Mouse (Mus musculus) MEL (cell line): ENCODE measurements around the gene Ikzf3. TPM values are rescaled to one million over a fixed set of nuclear protein-coding genes. Genes with fewer than 3 reads are reported as not detected.

Source experiments
- DNase-seq: peaks from one replicate; pipeline ENCODE4 v3.0.0; 2011; ENCODE audit warnings: low read depth, low spot score
- H3K27ac ChIP-seq: 2 replicates; pipeline ENCODE4 v1.5.1; 2012; ENCODE audit warnings: low read depth, mild to moderate bottlenecking, control low read depth, low read length, moderate library complexity; ENCODE audit not compliant: control insufficient read depth
- H3K27me3 ChIP-seq, 2 experiments: fragments of 150-350 bp in 1 of 2; sonication (generic) in 1 of 2; 2 replicates each; pipeline ENCODE4 v1.6.1; 2012; ENCODE audit warnings: low read length in 2 of 2, mild to moderate bottlenecking in 2 of 2, improper control_type of control experiment in 1 of 2, moderate library complexity in 1 of 2; ENCODE audit not compliant: insufficient read depth in 2 of 2, control insufficient read depth in 1 of 2
- H3K36me3 ChIP-seq, 2 experiments: 2 replicates each; pipeline ENCODE4 v1.6.1; 2012 to 2014; ENCODE audit warnings: low read length in 2 of 2, improper control_type of control experiment in 1 of 2, inconsistent platforms in 1 of 2, mild to moderate bottlenecking in 1 of 2; ENCODE audit not compliant: insufficient read depth in 2 of 2, control insufficient read depth in 1 of 2
- H3K4me1 ChIP-seq, 2 experiments: fragments of 150-350 bp in 1 of 2; sonication (generic) in 1 of 2; 2 replicates each; pipeline ENCODE4 v1.6.1; 2012; ENCODE audit warnings: low read length in 2 of 2, improper control_type of control experiment in 1 of 2, mild to moderate bottlenecking in 1 of 2; ENCODE audit not compliant: insufficient read depth in 2 of 2, control insufficient read depth in 1 of 2
- H3K4me3 ChIP-seq, 2 experiments: fragments of 150-350 bp in 1 of 2; sonication (generic) in 1 of 2; 2 replicates each; pipeline ENCODE4 v1.5.1; 2012; ENCODE audit warnings: low read depth in 2 of 2, low read length in 2 of 2, mild to moderate bottlenecking in 2 of 2, moderate library complexity in 2 of 2, control low read depth in 1 of 2, improper control_type of control experiment in 1 of 2; ENCODE audit not compliant: control insufficient read depth in 1 of 2, insufficient read depth in 1 of 2
- H3K79me2 ChIP-seq: 2 replicates; pipeline ENCODE4 v1.6.1; 2012; ENCODE audit warnings: mild to moderate bottlenecking, low read length, moderate library complexity; ENCODE audit not compliant: control insufficient read depth, poor library complexity, insufficient read depth
- H3K9ac ChIP-seq: 2 replicates; pipeline ENCODE4 v1.6.1; 2012; ENCODE audit warnings: low read depth, mild to moderate bottlenecking, control low read depth, low read length, moderate library complexity; ENCODE audit not compliant: control insufficient read depth, poor library complexity, severe bottlenecking
- H3K9me3 ChIP-seq: fragments of 150-350 bp; sonication (generic); replicated peaks from 2 replicates; pipeline ENCODE4 v1.6.1; 2012; ENCODE audit warnings: mild to moderate bottlenecking, low read length, improper control_type of control experiment, moderate library complexity; ENCODE audit not compliant: insufficient read depth
- CHD2 ChIP-seq: IDR thresholded peaks from 2 replicates; pipeline ENCODE4 v1.6.1; 2011; ENCODE audit warnings: low read length, improper control_type of control experiment
- CTCF ChIP-seq, 3 experiments: IDR thresholded peaks in 2 of 3; conservative IDR thresholded peaks in 1 of 3; 2 replicates each; pipeline ENCODE4 v1.5.1; 2011 to 2012; ENCODE audit warnings: low read length in 3 of 3, low read depth in 2 of 3, mild to moderate bottlenecking in 2 of 3, improper control_type of control experiment in 1 of 3, inconsistent platforms in 1 of 3, mixed read lengths in 1 of 3, moderate library complexity in 1 of 3; ENCODE audit not compliant: control insufficient read depth in 1 of 3, insufficient read depth in 1 of 3, poor library complexity in 1 of 3, severe bottlenecking in 1 of 3
- ELF1 ChIP-seq: IDR thresholded peaks from 2 replicates; pipeline ENCODE4 v1.6.1; 2014; ENCODE audit warnings: low read depth, mild to moderate bottlenecking, inconsistent platforms, low read length, improper control_type of control experiment, moderate library complexity
- ETS1 ChIP-seq: IDR thresholded peaks from 2 replicates; pipeline ENCODE4 v1.6.1; 2012; ENCODE audit warnings: low read depth, mild to moderate bottlenecking, inconsistent platforms, low read length, improper control_type of control experiment, moderate library complexity
- HCFC1 ChIP-seq: IDR thresholded peaks from 2 replicates; pipeline ENCODE4 v1.6.1; 2012; ENCODE audit warnings: low read depth, mild to moderate bottlenecking, inconsistent platforms, low read length, improper control_type of control experiment, moderate library complexity
- JUND ChIP-seq: IDR thresholded peaks from 2 replicates; pipeline ENCODE4 v1.6.1; 2011; ENCODE audit warnings: low read depth, mild to moderate bottlenecking, improper control_type of control experiment, low read length
- MAFK ChIP-seq: IDR thresholded peaks from 2 replicates; pipeline ENCODE4 v1.6.1; 2011; ENCODE audit warnings: low read depth, mild to moderate bottlenecking, low read length, improper control_type of control experiment, borderline replicate concordance
- MAZ ChIP-seq: IDR thresholded peaks from 2 replicates; pipeline ENCODE4 v1.6.1; 2012; ENCODE audit warnings: low read depth, mild to moderate bottlenecking, inconsistent platforms, low read length, improper control_type of control experiment
- MXI1 ChIP-seq: IDR thresholded peaks from 2 replicates; pipeline ENCODE4 v1.6.1; 2011; ENCODE audit warnings: mild to moderate bottlenecking, low read depth, low read length, improper control_type of control experiment
- POLR2A ChIP-seq, 2 experiments: IDR thresholded peaks; 2 replicates each; pipeline ENCODE4 v1.6.1; 2011 to 2012; ENCODE audit warnings: low read length in 2 of 2, mild to moderate bottlenecking in 2 of 2, control low read depth in 1 of 2, improper control_type of control experiment in 1 of 2, low read depth in 1 of 2, moderate library complexity in 1 of 2; ENCODE audit not compliant: control insufficient read depth in 1 of 2, insufficient read depth in 1 of 2, poor library complexity in 1 of 2
- RAD21 ChIP-seq: IDR thresholded peaks from 2 replicates; pipeline ENCODE4 v1.6.1; 2011; ENCODE audit warnings: mild to moderate bottlenecking, low read depth, low read length, improper control_type of control experiment
- SMC3 ChIP-seq: IDR thresholded peaks from 2 replicates; pipeline ENCODE4 v1.6.1; 2011; ENCODE audit warnings: low read depth, low read length, improper control_type of control experiment
- UBTF ChIP-seq: IDR thresholded peaks from 2 replicates; pipeline ENCODE4 v1.6.1; 2012; ENCODE audit warnings: low read depth, mild to moderate bottlenecking, inconsistent platforms, low read length, improper control_type of control experiment, moderate library complexity, borderline replicate concordance; ENCODE audit not compliant: insufficient read depth
- USF1 ChIP-seq: IDR thresholded peaks from 2 replicates; pipeline ENCODE4 v1.6.1; 2014; ENCODE audit warnings: low read depth, mild to moderate bottlenecking, inconsistent platforms, low read length, improper control_type of control experiment, moderate library complexity
- polyA plus RNA-seq, 2 experiments: library from polyadenylated mRNA; stranded (reverse) in 1 of 2; unstranded in 1 of 2; fragments of >175 nt in 1 of 2; fragments of >200 nt in 1 of 2; gene quantifications; 2 replicates each; pipeline versions ENCODE4 v1.2.1 to v1.2.4; 2012; ENCODE audit warnings: low replicate concordance in 2 of 2, low read depth in 1 of 2; ENCODE audit not compliant: insufficient read length in 2 of 2, insufficient read depth in 1 of 2, missing spikeins in 1 of 2
- total RNA-seq: library from RNA; depleted of rRNA; stranded (reverse); fragments of 300-350 nt; gene quantifications from 2 replicates; pipeline ENCODE4 v1.2.3, GENCODE M21; 2012

The Ikzf3 gene
- total and polyA plus RNA-seq, 3 experiments, result 0.12 TPM; not detected in 2

DNA sequence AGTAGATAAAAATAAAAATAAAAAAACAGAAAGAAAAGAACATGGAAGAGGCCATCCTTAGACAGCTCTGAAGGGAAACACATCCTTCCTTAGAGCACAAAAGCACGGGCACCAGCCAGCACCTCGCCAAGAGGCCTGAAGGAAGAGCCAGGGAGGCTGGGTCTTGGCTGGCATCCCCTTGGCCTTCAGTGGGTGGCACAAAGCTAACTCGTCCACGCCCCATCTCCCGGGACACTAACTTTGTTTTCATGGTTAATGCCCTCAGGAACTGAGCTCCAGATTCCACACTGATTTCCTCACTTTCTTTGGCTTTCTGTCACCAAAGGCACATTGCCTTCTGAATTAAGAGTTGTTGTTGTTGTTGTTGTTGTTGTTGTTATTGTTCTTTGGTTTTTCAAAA is 31.9 kb upstream of the Ikzf3 start:
- H3K36me3 ChIP-seq, result peaks cover 0 to 29% of the 10 kb centered on the region in 2 experiments; a peak in 2 of 4 replicates
- no peak overlapping the region for H3K9ac ChIP-seq
- H3K4me1 ChIP-seq, result peaks cover 19 to 32% of the 10 kb centered on the region in 2 experiments; a peak in 3 of 4 replicates
- no peak for DNase-seq
- no peak overlapping the region for H3K27ac ChIP-seq
- H3K27me3 ChIP-seq, result no peaks in the 10 kb centered on the region
- H3K9me3 ChIP-seq, result no peaks in the 10 kb centered on the region
- TF ChIP-seq HCFC1 (no peak), UBTF (no peak), MXI1 (no peak), CTCF (IDR thresholded peaks at IDR 0.05 in 2 of 3, conservative IDR thresholded peaks at IDR 0.05 in 1 of 3; ENCODE audit: control insufficient read depth in 1 of 3, insufficient read depth in 1 of 3, low read depth in 2 of 3, low read length in 3 of 3, poor library complexity in 1 of 3, severe bottlenecking in 1 of 3) (no peak), JUND (no peak), USF1 (no peak), POLR2A (IDR thresholded peaks at IDR 0.05; ENCODE audit: control insufficient read depth in 1 of 2, insufficient read depth in 1 of 2, low read depth in 1 of 2, low read length in 2 of 2, poor library complexity in 1 of 2) (no peak), ETS1 (no peak)
- TF ChIP-seq, all 39 proteins: peak for 0
- Histone ChIP-seq H3K79me2 (no peaks in the 10 kb centered on the region; the same call in 1 of the 2 replicates), H3K4me3 (no peak overlapping the region)

DNA sequence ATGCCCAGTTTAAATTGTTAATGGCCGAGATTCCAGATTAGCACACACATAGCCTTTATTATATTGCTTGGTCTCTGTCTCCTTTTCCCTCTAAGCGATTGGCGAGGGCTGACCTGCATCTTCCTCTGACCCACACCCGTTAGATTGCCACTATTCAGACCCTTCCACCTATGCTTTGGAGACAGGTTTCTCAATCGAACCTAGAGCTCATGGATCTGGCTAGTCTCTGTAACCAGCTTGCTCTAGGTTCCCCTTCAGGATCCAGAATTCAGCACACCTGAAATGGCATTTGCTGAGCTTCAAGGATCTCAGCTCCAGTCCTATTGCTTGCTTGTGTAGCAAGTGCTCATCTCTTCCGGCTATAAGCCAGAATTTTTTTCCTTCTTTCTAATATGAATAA is 23.6 kb upstream of the Ikzf3 start:
- Histone ChIP-seq H3K27ac (no peak overlapping the region), H3K9ac (no peak overlapping the region), H3K4me3 (no peak overlapping the region), H3K9me3 (no peaks in the 10 kb centered on the region), H3K36me3 (no peaks in the 10 kb centered on the region), H3K27me3 (peaks cover 11 to 15% of the 10 kb centered on the region in 2 experiments), H3K4me1 (no peaks in the 10 kb centered on the region), H3K79me2 (no peaks in the 10 kb centered on the region)
- TF ChIP-seq JUND (no peak), ELF1 (no peak), MXI1 (no peak), ETS1 (no peak), MAFK (no peak), MAZ (no peak)
- no peak for DNase-seq

GRCm38 (mm10) chr11:98568326-98568725 is 22.5 kb upstream of the Ikzf3 start:
- Histone ChIP-seq H3K27me3 (peaks cover 11 to 19% of the 10 kb centered on the region in 2 experiments), H3K9ac (no peak overlapping the region), H3K9me3 (no peaks in the 10 kb centered on the region), H3K4me1 (no peaks in the 10 kb centered on the region), H3K27ac (no peak overlapping the region), H3K4me3 (no peak overlapping the region), H3K79me2 (no peaks in the 10 kb centered on the region), H3K36me3 (no peaks in the 10 kb centered on the region)
- peak; percentile 46 for DNase-seq
- TF ChIP-seq CHD2, result no peak
- peak; percentile 42 for TF ChIP-seq SMC3
- peak; percentile 55 to 67 (median 57) for TF ChIP-seq CTCF (IDR thresholded peaks at IDR 0.05 in 2 of 3, conservative IDR thresholded peaks at IDR 0.05 in 1 of 3; ENCODE audit: control insufficient read depth in 1 of 3, insufficient read depth in 1 of 3, low read depth in 2 of 3, low read length in 3 of 3, poor library complexity in 1 of 3, severe bottlenecking in 1 of 3)
- TF ChIP-seq RAD21, result peak; percentile 40
- TF ChIP-seq ETS1, result no peak
